Mouse (Mus musculus) bone marrow, adult 2 months (tissue): ENCODE results near the gene Bloc1s6. TPM values are rescaled to one million over a fixed set of nuclear protein-coding genes. Genes with fewer than 3 reads are reported as not detected.

Source experiments
- H3K27ac ChIP-seq: fragments of 200-500 bp; 2 replicates; pipeline ENCODE4 v1.5.1; 2012; ENCODE audit warnings: low read depth, mild to moderate bottlenecking, control low read depth, inconsistent platforms, low read length; ENCODE audit not compliant: control insufficient read depth, poor library complexity, insufficient read depth
- H3K4me1 ChIP-seq: fragments of 200-500 bp; 2 replicates; pipeline ENCODE4 v1.6.1; 2011; ENCODE audit warnings: low read length; ENCODE audit not compliant: control insufficient read depth, insufficient read depth
- H3K4me3 ChIP-seq: fragments of 200-500 bp; replicated peaks from 2 replicates; pipeline ENCODE3; 2011; ENCODE audit warnings: mild to moderate bottlenecking, low read depth, low read length, control low read depth; ENCODE audit not compliant: control insufficient read depth
- CTCF ChIP-seq: fragments of 200-500 bp; IDR thresholded peaks from 2 replicates; pipeline ENCODE4 v1.5.1; 2011; ENCODE audit warnings: low read length, control low read depth; ENCODE audit not compliant: control insufficient read depth, insufficient read depth
- POLR2A ChIP-seq: fragments of 200-500 bp; IDR thresholded peaks from 2 replicates; pipeline ENCODE4 v1.6.1; 2011; ENCODE audit warnings: low read depth, mild to moderate bottlenecking, control low read depth, low read length, borderline replicate concordance; ENCODE audit not compliant: control insufficient read depth
- WGBS: fragments of 180-500 bp; shearing (Covaris S2); methylation state at CpG from one replicate; pipeline ENCODE4 v1.1.7; 2018; 5-methylcytosine and 5-hydroxymethylcytosine counted together
- polyA plus RNA-seq: library from polyadenylated mRNA; stranded (reverse); fragments of >200 nt; gene quantifications from 2 replicates; pipeline ENCODE4 v1.2.4, GENCODE M21; 2011; ENCODE audit warnings: low replicate concordance; ENCODE audit not compliant: missing spikeins, insufficient read depth, insufficient read length

The Bloc1s6 gene
- polyA plus RNA-seq, 1 experiment, result 11.4 TPM

DNA sequence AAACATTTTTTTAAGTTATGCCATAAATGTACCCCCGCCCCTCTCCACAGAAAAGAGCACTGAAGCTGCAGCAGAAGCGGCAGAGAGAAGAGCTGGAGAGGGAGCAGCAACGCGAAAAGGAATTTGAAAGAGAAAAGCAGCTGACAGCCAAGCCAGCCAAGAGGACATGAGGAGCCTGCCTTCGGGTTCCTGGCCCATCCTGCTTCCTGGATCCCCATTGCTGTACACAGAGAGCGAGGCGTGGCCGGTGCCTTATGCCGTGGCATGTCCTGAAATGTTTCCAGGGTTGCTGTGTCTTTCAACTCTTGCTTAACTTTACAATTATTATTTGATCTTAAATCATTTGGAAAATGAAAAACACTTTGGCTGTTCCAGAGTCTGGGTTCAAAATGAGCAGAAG, 8.2 kb downstream of the Bloc1s6 start:
- Histone ChIP-seq H3K4me3 (no peak overlapping the region), H3K4me1 (no peaks in the 10 kb centered on the region; the same call in 1 of the 2 replicates), H3K27ac (no peak overlapping the region)
- WGBS, result 89% methylated on average over 9 of the region's 9 CpGs
- TF ChIP-seq CTCF (no peak), POLR2A (no peak)

- H3K27ac ChIP-seq, result no peak overlapping the region
- no peak overlapping the region for H3K4me3 ChIP-seq
- WGBS, result 13% methylated on average over 7 of the region's 7 CpGs
- TF ChIP-seq CTCF, result peak; percentile 95
- TF ChIP-seq POLR2A, result no peak
- no peaks in the 10 kb centered on the region for H3K4me1 ChIP-seq
Observed at GRCm38 (mm10) chr2:122753739-122754343, 15.5 kb downstream of the Bloc1s6 start.

- Histone ChIP-seq H3K27ac (no peak overlapping the region), H3K4me3 (no peak overlapping the region), H3K4me1 (peaks cover 2% of the 10 kb centered on the region)
- no peak for TF ChIP-seq POLR2A
- no peak for TF ChIP-seq CTCF
- WGBS, result 92% methylated on average over 1 of the region's 1 CpGs
Observed at GRCm38 (mm10) chr2:122759791-122760190, 21.5 kb downstream of the Bloc1s6 start.

DNA sequence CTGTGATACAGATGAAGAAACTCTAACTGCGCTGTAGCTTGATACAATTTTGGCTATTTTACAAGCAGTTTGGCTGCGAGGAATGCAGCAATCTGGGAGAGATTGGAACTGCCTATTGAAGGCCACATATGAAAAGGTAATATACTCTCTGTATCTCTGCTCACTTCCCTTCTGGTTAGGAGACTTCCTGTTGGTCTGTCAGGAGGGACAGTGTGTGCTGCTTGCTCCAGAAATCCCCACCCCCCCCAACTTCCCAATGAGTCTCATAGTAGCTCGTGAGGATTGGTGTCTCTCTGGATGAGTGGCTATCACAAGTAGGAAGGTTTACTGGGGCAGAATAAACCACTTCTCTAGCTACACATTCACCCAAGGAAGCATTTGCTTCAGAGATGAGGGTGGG, 24.7 kb downstream of the Bloc1s6 start:
- H3K27ac ChIP-seq, result no peak overlapping the region
- H3K4me1 ChIP-seq, result peaks cover 3% of the 10 kb centered on the region
- TF ChIP-seq POLR2A (no peak), CTCF (no peak)
- H3K4me3 ChIP-seq, result no peak overlapping the region
- WGBS, result 37% methylated on average over 3 of the region's 3 CpGs

DNA sequence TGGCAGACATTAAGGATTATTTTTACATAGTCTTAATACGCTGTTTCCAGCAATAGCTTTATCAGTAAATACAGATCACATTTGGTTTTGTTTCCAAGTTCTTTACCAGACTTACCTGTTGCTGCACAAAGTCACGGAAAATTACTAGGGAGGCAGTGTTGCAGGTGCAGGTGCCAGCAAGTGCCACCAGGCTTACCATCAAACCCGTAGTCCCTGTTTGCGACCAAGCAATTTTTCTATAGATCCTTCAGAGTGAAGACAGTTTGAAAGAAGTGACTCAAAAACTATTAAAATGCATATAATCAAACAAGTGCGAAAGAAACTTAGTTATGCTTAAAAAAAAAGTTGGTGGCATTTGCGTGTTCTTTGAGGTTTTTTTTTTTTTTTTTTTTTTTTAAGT, 26.2 kb downstream of the Bloc1s6 start:
- WGBS, result 30% methylated on average over 6 of the region's 6 CpGs
- Histone ChIP-seq H3K27ac (no peak overlapping the region), H3K4me3 (no peak overlapping the region), H3K4me1 (peaks cover 3% of the 10 kb centered on the region)
- TF ChIP-seq POLR2A (no peak), CTCF (no peak)

- Histone ChIP-seq H3K4me3 (peak within 1 kb of the TSS; percentile 77), H3K4me1 (peaks cover 3% of the 10 kb centered on the region), H3K27ac (peak within 1 kb of the TSS; percentile 86)
- peak; percentile 73; the same call in 1 of the 2 replicates for TF ChIP-seq POLR2A
- no peak for TF ChIP-seq CTCF
- WGBS, result 1% methylated on average over 46 of the region's 46 CpGs
Observed at GRCm38 (mm10) chr2:122765071-122765793, 26.9 kb downstream of the Bloc1s6 start, which contains the start of gene Sqor. Gene Sqor, plus strand, starts transcription at chr2:122765237.

- peaks cover 3% of the 10 kb centered on the region for H3K4me1 ChIP-seq
- TF ChIP-seq CTCF (no peak), POLR2A (no peak)
- H3K27ac ChIP-seq, result peak overlapping the region; percentile 86
- H3K4me3 ChIP-seq, result peak overlapping the region; percentile 77
- WGBS, result 41% methylated on average over 3 of the region's 3 CpGs
Observed at GRCm38 (mm10) chr2:122765794-122766145, 27.5 kb downstream of the Bloc1s6 start.

DNA sequence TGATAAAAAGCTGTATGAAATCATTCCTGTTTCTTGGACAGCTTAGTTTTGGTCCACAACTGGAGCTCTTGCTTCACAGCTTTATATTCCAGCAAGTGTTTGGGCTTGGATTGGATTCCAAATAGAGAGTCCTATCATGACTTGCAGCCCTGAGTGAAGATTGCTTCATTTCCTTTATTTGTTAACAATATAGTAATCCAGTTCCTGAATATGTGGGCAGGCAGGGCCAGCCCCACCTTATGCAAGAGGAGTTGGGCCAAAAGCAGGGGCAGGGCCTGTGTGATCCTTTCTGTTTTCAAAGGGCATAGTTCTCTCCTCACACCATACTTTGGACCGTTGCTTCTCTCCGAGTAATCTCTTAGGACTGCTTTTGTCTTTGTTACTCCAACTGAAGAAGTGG, 32.7 kb downstream of the Bloc1s6 start:
- Histone ChIP-seq H3K4me3 (no peak overlapping the region), H3K4me1 (no peaks in the 10 kb centered on the region; the same call in 1 of the 2 replicates), H3K27ac (peak overlapping the region; percentile 59; the same call in 1 of the 2 replicates)
- WGBS, result 19% methylated on average over 2 of the region's 2 CpGs
- TF ChIP-seq POLR2A (no peak), CTCF (no peak)

GRCm38 (mm10) chr2:122772899-122773298, 34.6 kb downstream of the Bloc1s6 start:
- no peak overlapping the region for H3K4me3 ChIP-seq
- 71% methylated on average over 1 of the region's 1 CpGs for WGBS
- no peak overlapping the region for H3K27ac ChIP-seq
- no peaks in the 10 kb centered on the region; the same call in 1 of the 2 replicates for H3K4me1 ChIP-seq
- TF ChIP-seq POLR2A (no peak), CTCF (no peak)
